Mouse (Mus musculus) neutrophil, adult 5-6 weeks (primary cell): ENCODE data around the gene Haus4. TPM values are rescaled to one million over a fixed set of nuclear protein-coding genes. Genes with fewer than 3 reads are reported as not detected.

Experiments used
- ATAC-seq: fragments of 151-379, 151-347 bp; 2 replicates; pipeline ENCODE4 v1.8.0; 2017; ENCODE audit warnings: mild to moderate bottlenecking, moderate TSS enrichment; ENCODE audit not compliant: insufficient number of reproducible peaks, poor library complexity, low FRiP score, severe bottlenecking; ENCODE audit errors: extremely low read depth
- total RNA-seq: library from RNA; stranded (forward); fragments of 200-1000 nt; gene quantifications from 2 replicates; pipeline ENCODE4 v1.2.3, GENCODE M21; 2017

Gene Haus4
- total RNA-seq = 20.0 and 20.7 TPM in 2 replicates

DNA sequence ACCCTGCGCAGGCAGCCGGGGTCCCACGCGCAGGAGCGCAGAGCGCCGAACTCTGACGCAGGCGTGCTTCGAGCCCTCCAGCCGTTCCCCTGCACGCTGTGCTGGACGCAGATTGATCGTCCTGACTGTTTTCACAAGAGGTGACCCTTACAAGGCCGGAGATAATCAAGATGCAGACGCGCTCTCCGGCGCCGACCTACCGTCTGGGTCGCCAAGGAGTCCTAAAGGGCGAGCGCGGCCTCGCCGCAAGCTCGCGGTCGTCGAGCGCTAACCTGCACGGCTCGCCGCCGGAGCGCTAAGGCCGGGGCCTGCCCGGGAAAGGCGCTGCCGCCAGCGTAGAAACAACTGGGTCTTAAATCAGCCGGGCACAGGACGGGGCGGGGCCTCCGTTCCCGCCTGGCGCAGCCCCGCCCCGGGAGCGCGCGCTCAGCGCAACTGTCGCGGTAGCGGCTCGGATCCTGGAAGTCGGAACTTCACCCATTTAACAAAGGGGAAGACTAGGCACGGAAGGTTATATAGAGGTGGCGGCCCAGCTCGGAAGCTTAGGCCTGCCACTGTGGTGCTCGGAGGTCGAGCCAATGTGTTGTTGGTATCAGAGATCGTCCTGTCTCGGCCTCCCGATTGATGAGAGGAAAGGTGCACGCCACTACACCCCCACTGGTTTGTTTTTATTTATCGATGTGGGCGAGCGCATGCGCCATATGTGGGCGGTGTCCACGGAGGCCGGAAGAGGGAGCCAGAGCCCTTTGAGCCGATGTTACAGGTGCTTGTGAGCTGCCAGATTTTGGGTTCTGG, at the start of gene Haus4:
Haus4 (minus strand) TSS at position 642 of the 795 bp plus-strand sequence.
- ATAC-seq = peak; percentile 93

GRCm38 (mm10) chr14:54603686-54604085, 49.3 kb upstream of the Haus4 start:
- ATAC-seq = no peak

GRCm38 (mm10) chr14:54603038-54603654, 48.7 kb upstream of the Haus4 start:
- ATAC-seq = peak; percentile 100

DNA sequence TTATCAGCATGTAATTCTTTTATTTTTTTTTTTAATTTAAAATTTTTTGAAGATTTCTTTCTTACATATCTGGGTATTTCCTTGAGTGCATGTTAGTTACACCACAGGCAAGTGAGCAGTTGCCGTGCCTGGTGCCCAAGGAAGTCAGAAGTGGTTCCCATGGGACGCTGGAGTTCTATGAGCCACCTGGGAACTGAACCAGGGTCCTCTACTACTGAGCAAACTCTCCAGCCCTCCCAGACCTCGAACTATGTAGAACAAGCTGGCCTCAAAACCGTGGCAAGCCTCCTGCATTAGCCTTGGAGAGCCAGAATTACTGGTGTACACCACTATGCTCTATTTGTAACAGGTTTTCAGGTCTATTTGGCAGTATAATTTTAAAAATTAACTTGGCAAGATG, 48.2 kb upstream of the Haus4 start:
- ATAC-seq = no peak

DNA sequence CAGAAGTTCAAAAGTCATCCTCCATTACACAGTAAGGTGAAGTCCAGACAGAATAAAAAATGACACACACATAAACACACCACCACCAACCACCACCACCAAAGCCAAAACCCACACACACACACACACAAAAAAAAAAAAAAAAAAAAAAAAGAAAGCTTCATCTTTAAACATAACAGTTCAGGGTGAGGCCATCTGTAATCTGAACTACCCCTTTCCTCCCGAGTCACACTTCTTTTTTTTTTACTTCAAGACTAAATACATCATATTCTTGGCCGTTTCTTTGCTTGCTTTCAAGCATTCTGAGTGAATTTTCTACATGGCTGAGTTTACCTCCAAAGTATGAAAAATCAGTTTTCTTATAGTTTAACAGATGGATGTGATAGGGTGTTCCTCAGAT, 47.2 kb upstream of the Haus4 start:
- ATAC-seq = no peak

GRCm38 (mm10) chr14:54597084-54597483, 42.7 kb upstream of the Haus4 start:
- peak; percentile 39; the same call in 1 of the 2 replicates for ATAC-seq

DNA sequence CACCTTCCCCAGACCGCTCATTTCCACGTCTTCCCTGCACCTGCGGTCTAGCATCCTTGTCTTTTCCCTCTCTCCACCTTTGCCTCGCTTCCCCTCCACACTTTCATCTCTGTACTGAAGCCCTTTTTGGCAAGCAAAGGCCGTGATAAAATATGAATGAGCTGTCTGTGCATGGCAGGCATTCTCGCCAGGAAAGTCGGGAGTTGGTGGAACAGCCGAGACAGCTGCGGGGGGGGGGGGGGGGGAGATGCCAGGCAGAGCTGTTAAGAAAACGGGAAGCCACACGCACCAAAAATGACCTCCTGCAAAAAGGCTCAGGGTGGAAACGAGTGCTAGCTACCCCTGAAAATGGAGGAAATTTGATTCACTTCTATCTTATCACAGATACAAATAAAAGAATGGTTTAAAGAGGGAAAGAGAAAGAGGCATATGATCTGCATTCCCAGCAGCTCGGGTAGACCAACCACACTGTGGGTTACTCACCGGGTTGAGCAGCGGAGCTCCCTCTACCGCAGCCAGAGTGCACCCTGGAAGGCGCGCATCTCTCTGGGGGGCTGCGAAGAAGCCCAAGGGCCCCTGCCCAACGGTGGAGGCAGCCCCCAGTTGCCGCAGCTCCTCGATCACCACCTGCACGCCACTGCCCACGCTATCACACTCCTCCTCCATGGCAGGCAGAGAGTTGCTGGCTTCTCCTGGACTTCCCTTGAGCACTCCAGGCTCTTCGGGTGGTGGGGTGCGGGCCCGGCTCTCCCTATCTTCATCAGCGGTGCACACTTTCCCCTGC, 40.4 kb upstream of the Haus4 start:
- ATAC-seq = no peak

DNA sequence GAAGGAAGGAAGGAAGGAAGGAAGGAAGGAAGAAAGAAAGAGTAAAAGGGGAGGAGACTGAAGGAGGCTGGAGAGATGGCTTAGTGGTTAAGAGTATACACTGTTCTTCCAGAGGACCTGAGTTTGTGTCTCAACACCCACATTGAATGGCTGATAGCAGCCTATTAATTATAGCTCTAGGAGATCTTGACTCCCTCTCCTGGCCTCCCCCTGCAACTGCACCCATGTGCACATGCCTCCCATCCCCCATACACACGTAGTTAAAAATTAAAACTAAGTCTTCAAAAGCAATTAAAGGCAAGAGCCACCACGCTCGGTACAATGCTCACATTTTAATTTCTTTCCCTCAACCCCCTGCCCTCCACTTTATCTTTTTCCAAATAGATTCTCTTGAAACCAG, 39.6 kb upstream of the Haus4 start:
- no peak for ATAC-seq

- ATAC-seq = no peak
Measured at GRCm38 (mm10) chr14:54592319-54592934, 38.0 kb upstream of the Haus4 start.

DNA sequence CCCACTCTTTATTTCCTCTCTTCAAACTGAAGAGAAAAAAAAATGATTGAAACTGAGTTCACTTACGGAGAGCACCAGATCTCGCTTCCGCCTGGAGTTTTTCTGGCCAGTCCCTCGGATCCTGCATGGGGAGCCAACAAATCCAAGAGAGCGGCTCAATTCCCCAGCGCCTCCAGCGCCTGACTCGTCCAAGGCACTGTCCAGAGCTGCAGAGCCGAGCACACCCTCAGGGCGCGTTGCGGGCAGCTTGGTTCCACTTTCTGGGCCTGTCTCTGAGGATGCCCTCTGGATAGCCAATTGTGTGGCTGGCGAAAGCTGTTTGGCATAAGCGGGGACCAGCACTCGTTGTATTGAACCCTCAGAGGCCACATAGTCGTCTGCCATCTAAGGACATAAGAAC, 36.6 kb upstream of the Haus4 start:
- ATAC-seq = no peak

- peak; percentile 64; the same call in 1 of the 2 replicates for ATAC-seq
Measured at GRCm38 (mm10) chr14:54583681-54584338, 29.4 kb upstream of the Haus4 start.

- no peak for ATAC-seq
Measured at GRCm38 (mm10) chr14:54582536-54582935, 28.1 kb upstream of the Haus4 start.

DNA sequence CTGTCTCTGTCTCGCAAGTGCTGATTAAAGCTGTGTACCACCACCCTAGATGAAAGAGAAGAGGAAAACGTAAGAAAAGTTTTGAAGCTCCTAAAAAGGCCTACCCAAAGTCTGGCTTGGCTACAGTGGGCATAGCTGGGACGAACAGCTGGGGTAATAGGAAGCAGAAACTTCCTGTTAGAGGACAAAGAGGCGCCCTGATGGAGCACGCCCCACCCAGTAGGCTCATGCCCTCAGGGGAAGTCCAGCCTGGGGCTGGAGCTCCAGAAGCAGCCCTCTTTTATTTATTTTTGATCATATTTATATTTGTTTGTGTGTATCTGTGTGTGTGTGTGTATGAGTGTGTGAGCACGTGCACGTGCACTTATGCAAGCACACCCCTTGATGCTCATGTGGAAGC, 25.2 kb upstream of the Haus4 start:
- no peak for ATAC-seq

GRCm38 (mm10) chr14:54578063-54578462, 23.6 kb upstream of the Haus4 start:
- ATAC-seq = peak; percentile 62; the same call in 1 of the 2 replicates

GRCm38 (mm10) chr14:54577089-54577982, 22.9 kb upstream of the Haus4 start, which contains the start of gene Ajuba:
Ajuba (minus strand) TSS chr14:54577558.
- ATAC-seq = peak; percentile 53

GRCm38 (mm10) chr14:54576241-54577088, 22.0 kb upstream of the Haus4 start:
- ATAC-seq = no peak

DNA sequence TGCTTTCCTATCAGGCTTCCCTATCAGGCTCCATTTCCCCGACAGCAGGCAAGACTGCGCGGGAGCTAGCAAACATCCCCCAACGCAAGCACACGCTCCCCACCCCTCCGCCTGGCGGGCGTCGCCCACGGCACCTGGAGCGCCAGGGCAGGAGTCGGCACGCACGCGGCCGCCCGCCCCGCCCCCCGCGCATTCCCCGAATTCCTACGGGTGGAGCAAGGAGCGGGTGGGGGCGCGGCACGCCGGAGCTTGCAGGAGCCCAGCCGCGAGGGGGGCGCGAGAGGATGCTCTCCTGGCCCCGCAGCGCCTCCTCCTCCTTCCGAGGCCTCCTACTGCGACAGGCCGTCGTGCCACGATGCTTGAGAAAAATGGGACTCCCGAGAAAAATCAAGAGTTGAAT, 21.2 kb upstream of the Haus4 start:
- ATAC-seq = no peak
